Mouse (Mus musculus): Measurements from ENCODE around the gene Hist1h2ac.
"Not testable (repeated sequence)": the region's sequence is repeated elsewhere in the genome, so short reads cannot be mapped to it uniquely, and the experiment has no call there.

Hist1h2ac gene

DNA sequence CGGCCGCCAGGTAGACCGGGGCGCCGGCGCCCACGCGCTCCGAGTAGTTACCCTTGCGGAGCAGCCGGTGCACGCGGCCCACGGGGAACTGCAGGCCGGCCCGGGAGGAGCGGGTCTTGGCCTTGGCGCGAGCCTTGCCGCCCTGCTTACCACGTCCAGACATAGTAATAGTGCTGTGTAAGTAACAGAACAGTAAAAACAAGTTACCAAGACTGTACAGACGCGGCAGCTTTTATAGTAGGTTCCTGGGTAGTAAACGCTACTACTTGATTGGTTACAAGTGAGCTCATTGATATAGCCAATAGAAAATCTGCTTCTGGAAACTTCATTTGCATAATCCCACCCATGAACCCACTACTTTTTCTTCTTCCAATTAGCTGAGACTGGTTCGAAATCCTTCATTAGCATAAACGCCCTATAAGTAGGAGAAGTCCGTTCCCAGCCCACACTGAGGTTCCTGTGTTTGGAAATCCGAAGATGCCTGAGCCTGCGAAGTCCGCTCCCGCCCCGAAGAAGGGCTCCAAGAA lies at the start of gene Hist1h2ac, which contains the start of gene Hist1h2bc:
Gene Hist1h2ac (minus strand): TSS at position 194 of the 527 bp plus-strand sequence.
Gene Hist1h2bc (plus strand): TSS at position 445 of the 527 bp plus-strand sequence.
- in situ Hi-C loops (cut with MboI; ENCODE audit: low pct_unique_long_range_greater_than_20kb in 1 of 2, low sequenced_read_pairs in 2 of 2, unreplicated experiment in 1 of 2): loop anchor here (10.0 kb wide), 2 partner anchors 51 to 59 kb away; partner anchors contain the start of genes Hist1h1c (in 1 of the 2), Hist1h1e (in 1 of the 2) and Hist1h2be (in 1 of the 2)

- in situ Hi-C loops (cut with MboI; ENCODE audit: low pct_unique_long_range_greater_than_20kb in 1 of 2, low sequenced_read_pairs in 2 of 2, unreplicated experiment in 1 of 2): loop anchor here in 1 of 2 experiments (10.0 to 25.0 kb wide), 2 partner anchors 47 to 1695 kb away; partner anchors contain the start of genes Hist1h2ac, Hist1h2ag, Hist1h2ah and Hist1h2bc
Measured at GRCm38 (mm10) chr13:23732156-23732804, 48.5 kb upstream of the Hist1h2ac start.

- in situ Hi-C loops (cut with MboI; ENCODE audit: low pct_unique_long_range_greater_than_20kb in 1 of 2, low sequenced_read_pairs in 2 of 2, unreplicated experiment in 1 of 2): loop anchor here in 1 of 2 experiments (10.0 to 25.0 kb wide), 2 partner anchors 46 to 1693 kb away; partner anchors contain the start of genes Hist1h2ac, Hist1h2ag, Hist1h2ah and Hist1h2bc
Measured at GRCm38 (mm10) chr13:23730479-23730878, 46.7 kb upstream of the Hist1h2ac start.

DNA sequence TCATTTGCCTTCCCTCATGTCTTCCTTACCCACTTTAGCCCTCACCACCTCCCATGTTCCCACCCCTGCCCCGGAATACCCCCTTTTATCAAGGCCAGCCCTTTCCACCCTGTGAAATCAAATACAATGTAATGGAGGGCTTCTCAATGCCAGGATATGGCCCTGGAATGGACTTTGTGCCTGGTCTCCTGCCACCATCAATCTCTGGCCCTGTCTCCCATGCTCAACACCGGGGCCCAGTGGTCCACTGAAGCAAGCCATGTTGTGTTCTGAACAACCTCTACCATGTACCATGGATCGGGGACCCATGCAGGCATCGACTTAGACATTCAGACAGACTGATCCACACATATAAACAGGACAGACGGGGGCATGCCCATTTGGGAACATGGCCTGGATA lies 46.0 kb upstream of the Hist1h2ac start:
- in situ Hi-C loops (cut with MboI; ENCODE audit: low pct_unique_long_range_greater_than_20kb in 1 of 2, low sequenced_read_pairs in 2 of 2, unreplicated experiment in 1 of 2): loop anchor here in 1 of 2 experiments (10.0 to 25.0 kb wide), 2 partner anchors 45 to 1692 kb away; partner anchors contain the start of genes Hist1h2ac, Hist1h2ag, Hist1h2ah and Hist1h2bc

GRCm38 (mm10) chr13:23729192-23729525 lies 45.4 kb upstream of the Hist1h2ac start:
- in situ Hi-C loops (cut with MboI; ENCODE audit: low pct_unique_long_range_greater_than_20kb in 1 of 2, low sequenced_read_pairs in 2 of 2, unreplicated experiment in 1 of 2): loop anchor here in 1 of 2 experiments (25.0 kb wide), 1 partner anchor 1692 kb away; the partner anchor contains the start of genes Hist1h2ag, Hist1h2ah, Hist1h2bj and Hist1h2bk

DNA sequence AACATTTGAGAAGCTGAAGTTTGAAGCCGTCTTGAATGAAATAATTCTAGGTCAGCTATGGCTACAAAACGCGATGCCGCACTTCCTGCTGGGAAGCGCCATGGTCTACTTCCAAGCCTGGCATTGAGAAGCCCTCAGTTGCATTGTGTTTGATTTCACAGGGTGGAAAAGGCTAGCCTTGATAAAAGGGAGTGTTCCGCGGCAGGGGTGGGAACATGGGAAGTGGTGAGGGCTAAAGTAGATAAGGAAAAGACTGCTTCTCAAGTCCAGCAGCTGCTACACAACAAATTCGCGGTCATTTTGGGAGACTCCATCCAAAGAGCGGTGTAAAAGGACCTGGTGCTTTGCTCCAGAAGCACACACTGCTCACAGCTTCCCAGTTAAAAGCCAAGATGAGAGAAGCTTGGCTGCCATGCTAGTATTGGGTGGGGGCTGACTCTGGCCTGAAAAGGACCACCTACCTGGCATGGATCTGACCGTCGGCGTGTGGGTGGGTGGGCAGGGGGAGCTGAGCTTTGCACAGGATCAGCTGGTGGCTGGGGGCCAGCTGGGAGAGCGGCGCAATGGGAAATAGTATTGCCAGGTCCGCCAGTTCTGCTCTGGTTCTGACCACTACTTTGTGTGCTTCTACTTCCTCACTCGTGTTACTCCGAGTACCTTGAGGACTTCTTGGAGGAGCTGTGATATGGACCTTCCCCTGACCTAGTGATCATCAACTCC lies 44.9 kb upstream of the Hist1h2ac start:
- in situ Hi-C loops (cut with MboI; ENCODE audit: low pct_unique_long_range_greater_than_20kb in 1 of 2, low sequenced_read_pairs in 2 of 2, unreplicated experiment in 1 of 2): loop anchor here in 1 of 2 experiments (25.0 kb wide), 1 partner anchor 1691 kb away; the partner anchor contains the start of genes Hist1h2ag, Hist1h2ah, Hist1h2bj and Hist1h2bk

GRCm38 (mm10) chr13:23725213-23725612 lies 41.5 kb upstream of the Hist1h2ac start:
- in situ Hi-C loops (cut with MboI; ENCODE audit: low pct_unique_long_range_greater_than_20kb in 1 of 2, low sequenced_read_pairs in 2 of 2, unreplicated experiment in 1 of 2): loop anchor here in 1 of 2 experiments (25.0 kb wide), 1 partner anchor 1688 kb away; the partner anchor contains the start of genes Hist1h2ag, Hist1h2ah, Hist1h2bj and Hist1h2bk

DNA sequence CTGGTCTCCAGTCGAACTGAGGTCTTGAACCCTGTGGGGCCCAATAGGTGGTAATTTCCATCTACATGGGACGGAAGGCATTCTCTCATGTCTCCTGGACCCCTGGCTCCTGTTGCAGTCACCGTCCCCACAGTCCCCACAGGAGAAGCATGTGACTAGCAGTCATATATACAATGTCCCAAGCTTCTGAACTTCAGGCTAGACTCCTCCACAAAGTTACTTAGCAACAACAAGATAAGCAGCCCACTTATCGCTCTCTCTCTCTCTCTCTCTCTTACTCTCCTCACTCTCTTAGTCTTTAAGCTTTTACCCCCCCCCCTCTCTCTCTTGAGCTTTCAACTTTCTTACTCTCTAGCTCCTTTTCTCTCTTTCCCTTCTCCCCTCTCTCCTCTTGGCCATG lies 40.5 kb upstream of the Hist1h2ac start:
- in situ Hi-C loops (cut with MboI; ENCODE audit: low pct_unique_long_range_greater_than_20kb in 1 of 2, low sequenced_read_pairs in 2 of 2, unreplicated experiment in 1 of 2): no loop called here

DNA sequence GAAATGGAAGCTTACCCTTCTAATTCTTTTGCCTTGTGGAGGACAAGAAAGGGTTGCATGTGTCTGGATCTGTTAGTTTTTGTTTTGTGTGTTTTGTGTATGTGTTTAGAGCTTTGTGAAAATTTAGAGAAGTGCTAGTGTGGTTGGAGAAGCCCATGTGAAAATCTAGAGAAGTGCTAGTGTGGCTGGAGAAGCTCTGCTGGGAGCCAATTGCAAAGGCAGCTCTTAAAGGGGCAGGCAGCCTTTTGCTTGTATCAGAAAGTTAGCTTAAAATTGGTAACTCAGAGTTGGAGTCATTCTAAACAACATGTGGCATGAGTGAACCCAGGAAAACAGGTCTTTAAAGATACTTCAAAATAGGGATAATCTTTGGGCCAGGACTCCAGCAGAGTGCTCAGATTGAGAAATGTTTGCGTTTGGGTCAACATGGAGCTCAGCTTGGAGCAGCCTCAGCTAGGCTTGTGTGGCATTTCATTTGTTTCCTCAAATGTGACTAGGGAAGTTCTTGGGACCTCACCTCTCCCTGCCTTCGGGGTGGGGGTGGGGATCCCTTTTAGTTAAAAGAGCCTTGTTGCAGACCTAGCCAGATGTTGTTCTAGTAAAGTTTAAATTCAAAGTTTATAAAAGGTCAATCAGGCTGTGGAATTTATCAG lies 34.0 kb upstream of the Hist1h2ac start:
- in situ Hi-C loops (cut with MboI; ENCODE audit: low pct_unique_long_range_greater_than_20kb in 1 of 2, low sequenced_read_pairs in 2 of 2, unreplicated experiment in 1 of 2): not testable (repeated sequence)

- in situ Hi-C loops (cut with MboI; ENCODE audit: low pct_unique_long_range_greater_than_20kb in 1 of 2, low sequenced_read_pairs in 2 of 2, unreplicated experiment in 1 of 2): no loop called here
Measured at GRCm38 (mm10) chr13:23717176-23717575, 33.4 kb upstream of the Hist1h2ac start.

DNA sequence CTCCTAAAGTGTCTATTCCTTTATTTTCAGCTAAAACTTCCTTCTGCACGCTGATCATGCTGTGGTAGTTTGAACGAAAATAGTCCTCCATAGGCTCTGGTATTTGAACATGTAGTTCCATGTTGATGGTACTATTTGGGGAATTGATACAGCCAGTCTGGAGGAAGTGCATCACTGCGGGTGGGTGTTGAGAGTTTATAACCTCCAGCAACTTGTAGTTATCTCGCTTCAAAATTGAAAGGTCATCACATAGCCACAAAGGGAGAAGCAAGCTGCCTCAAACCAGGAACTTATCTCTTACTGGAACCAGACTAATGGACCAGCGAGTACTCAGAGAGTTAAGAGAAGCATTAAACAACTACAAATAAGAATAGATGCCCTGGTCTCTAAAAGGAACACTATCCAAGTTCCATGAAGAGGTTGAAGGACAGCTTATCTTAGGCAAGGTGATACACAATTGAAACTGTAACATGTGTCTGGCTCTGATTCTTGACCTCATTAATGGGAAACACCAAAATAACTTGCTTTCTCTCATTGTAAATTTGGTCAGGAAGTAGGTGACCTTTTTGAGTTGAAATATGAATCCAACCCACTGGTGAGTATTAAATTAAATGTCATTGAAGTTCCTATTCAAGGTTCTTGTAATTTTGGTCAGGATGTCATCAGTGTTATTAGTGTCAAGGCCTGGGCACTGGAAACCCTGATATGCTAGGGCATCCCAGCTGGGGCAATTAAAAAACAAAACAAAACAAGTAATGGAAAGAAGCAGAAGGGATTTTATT lies 32.7 kb upstream of the Hist1h2ac start:
- in situ Hi-C loops (cut with MboI; ENCODE audit: low pct_unique_long_range_greater_than_20kb in 1 of 2, low sequenced_read_pairs in 2 of 2, unreplicated experiment in 1 of 2): no loop called here

DNA sequence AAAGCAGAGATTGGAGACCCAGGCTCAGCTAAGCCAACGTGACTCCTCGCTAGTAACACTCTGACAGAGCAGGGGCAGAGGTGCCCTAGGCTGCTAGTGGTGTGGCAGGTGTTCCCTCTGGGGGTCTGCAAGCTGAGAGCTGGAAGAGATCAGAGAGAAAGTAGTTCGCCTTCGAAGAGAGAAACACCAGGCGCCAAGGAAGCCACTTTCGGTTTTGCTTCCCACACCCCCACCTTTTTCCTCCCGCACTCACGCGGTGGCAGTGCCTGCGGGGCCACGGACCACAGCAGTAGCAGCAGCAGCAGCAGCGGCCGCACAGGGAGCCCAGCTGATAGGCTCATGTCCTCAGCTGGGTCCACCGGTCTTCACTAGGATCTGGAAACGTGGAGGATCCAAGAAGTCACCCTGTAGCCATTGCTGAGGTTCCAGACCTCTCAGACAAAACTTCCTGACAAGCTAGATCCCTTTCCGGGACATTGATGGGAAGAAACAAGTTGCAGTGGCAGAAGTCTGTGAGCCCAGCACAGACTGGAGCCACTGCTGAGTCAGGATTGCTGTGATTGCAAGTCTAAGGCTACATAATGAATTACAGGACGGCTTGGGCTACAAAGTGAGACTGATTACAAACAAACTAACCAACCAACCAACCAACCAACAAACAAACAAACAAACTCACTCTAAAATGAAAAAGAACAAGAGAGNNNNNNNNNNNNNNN lies 26.8 kb upstream of the Hist1h2ac start, which contains the start of gene Hfe:
Gene Hfe (minus strand): TSS at position 481 of the 716 bp plus-strand sequence.
- in situ Hi-C loops (cut with MboI; ENCODE audit: low pct_unique_long_range_greater_than_20kb in 1 of 2, low sequenced_read_pairs in 2 of 2, unreplicated experiment in 1 of 2): no loop called here

DNA sequence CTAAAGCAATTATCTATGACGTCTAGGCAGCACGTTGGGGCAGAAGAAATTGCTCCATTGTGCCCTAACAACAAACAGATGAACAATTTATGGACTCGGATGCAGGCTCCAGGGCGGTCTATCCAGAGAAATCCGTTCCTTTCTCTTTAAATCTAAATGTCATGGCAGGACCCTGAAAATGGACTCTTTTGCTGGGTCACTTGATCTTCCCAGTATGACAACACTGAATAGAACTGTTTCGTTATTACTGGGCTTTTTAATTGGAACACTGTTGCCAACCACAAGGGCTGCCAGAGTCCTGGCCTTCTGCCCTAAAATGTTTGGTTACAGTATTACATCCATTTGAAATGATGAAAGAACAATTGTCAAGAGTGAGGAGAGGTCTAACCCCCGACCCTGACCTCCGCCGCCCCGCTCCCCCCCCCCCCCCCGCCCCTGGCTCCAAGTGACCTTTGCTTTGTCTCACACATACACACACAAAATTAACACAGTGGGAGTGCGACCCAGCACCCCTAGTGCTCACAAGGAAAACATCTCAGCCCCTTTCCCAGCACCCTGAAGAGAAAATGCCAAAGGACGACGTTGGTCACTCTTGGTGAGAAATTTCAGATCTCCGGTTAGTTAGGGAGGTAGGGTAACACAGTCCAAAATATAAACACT lies 26.1 kb upstream of the Hist1h2ac start:
- in situ Hi-C loops (cut with MboI; ENCODE audit: low pct_unique_long_range_greater_than_20kb in 1 of 2, low sequenced_read_pairs in 2 of 2, unreplicated experiment in 1 of 2): no loop called here

GRCm38 (mm10) chr13:23708654-23709053 lies 24.9 kb upstream of the Hist1h2ac start:
- in situ Hi-C loops (cut with MboI; ENCODE audit: low pct_unique_long_range_greater_than_20kb in 1 of 2, low sequenced_read_pairs in 2 of 2, unreplicated experiment in 1 of 2): no loop called here

DNA sequence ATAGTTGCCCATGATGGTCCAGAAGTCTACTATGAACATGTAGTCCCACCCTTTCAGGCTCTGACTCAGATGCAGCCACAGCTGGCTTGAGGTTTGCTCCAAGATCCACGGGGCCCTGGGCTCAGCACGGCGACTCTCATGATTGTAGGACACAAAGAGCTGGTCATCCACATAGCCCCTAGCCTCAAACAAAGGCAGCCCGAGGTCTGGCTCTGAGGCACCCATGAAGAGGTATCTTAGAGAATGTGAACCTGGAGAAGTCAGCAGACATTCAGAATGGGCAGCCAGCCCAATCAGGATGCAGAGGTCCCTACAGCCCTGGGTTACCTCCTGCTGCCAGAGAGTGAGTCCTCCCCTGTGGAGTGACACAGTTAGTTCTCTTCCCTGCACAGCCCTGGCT lies 24.3 kb upstream of the Hist1h2ac start:
- in situ Hi-C loops (cut with MboI; ENCODE audit: low pct_unique_long_range_greater_than_20kb in 1 of 2, low sequenced_read_pairs in 2 of 2, unreplicated experiment in 1 of 2): no loop called here

DNA sequence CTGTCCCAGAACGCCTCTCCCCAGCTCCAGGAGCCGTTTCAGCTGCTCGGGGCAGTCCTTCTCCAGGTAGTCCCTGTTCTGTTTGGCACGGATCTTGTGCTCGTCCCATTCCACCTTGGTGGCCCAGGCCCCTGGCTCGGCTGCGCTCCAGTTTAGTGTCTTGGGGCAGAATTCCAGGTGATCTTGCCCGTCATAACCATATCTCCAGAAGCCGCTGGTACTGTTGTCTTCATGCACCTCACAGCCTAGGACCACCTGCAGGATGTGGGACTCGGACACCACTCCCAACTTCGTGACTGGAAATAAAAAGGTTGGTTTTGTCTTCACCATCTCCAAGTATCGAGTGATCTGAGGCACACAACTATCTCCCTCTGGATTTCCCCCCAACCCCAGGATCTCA lies 23.0 kb upstream of the Hist1h2ac start:
- in situ Hi-C loops (cut with MboI; ENCODE audit: low pct_unique_long_range_greater_than_20kb in 1 of 2, low sequenced_read_pairs in 2 of 2, unreplicated experiment in 1 of 2): no loop called here
